Mouse (Mus musculus): ENCODE measurements around the gene Mipep. TPM values are rescaled to one million over a fixed set of nuclear protein-coding genes. Genes with fewer than 3 reads are reported as not detected.

The Mipep gene
- polyA plus RNA-seq, 1 experiment from 2014 or later = 26.3 TPM

GRCm38 (mm10) chr14:60848194-60848593 lies 63.8 kb downstream of the Mipep start:
- Histone ChIP-seq H3K27me3 (ENCODE audit: control insufficient read depth, insufficient read depth, low read length) (no peaks in the 10 kb centered on the region), H3K9ac (ENCODE audit: low read length) (no peak overlapping the region), H3K9me3 (ENCODE audit: control insufficient read depth, low read length) (no peaks in the 10 kb centered on the region), H3K4me2 (ENCODE audit: low read depth, low read length, severe bottlenecking) (no peak overlapping the region), H3K4me1 (replicated peaks; ENCODE audit: control insufficient read depth, insufficient read depth, low read length) (no peaks in the 10 kb centered on the region), H3K4me3 (ENCODE audit: low read depth, low read length) (no peak overlapping the region), H3K36me3 (ENCODE audit: control insufficient read depth, insufficient read depth, low read length) (no peaks in the 10 kb centered on the region; the same call in 1 of the 2 replicates), H3K27ac (ENCODE audit: low read depth, low read length) (no peak overlapping the region)
- no peak for DNase-seq (ENCODE audit: low spot score)
- 94% methylated on average over 5 of the region's 5 CpGs for WGBS
- ATAC-seq (replicated peaks; ENCODE audit: low FRiP score) = no peak

GRCm38 (mm10) chr14:60850101-60850500 lies 65.7 kb downstream of the Mipep start:
- no peak for DNase-seq (ENCODE audit: low spot score)
- H3K4me3 ChIP-seq (ENCODE audit: low read depth, low read length) = no peak overlapping the region
- H3K27me3 ChIP-seq (ENCODE audit: control insufficient read depth, insufficient read depth, low read length) = no peaks in the 10 kb centered on the region
- no peaks in the 10 kb centered on the region for H3K9me3 ChIP-seq (ENCODE audit: control insufficient read depth, low read length)
- no peaks in the 10 kb centered on the region for H3K4me1 ChIP-seq (replicated peaks; ENCODE audit: control insufficient read depth, insufficient read depth, low read length)
- no peak overlapping the region for H3K27ac ChIP-seq (ENCODE audit: low read depth, low read length)
- H3K4me2 ChIP-seq (ENCODE audit: low read depth, low read length, severe bottlenecking) = no peak overlapping the region
- no peaks in the 10 kb centered on the region; the same call in 1 of the 2 replicates for H3K36me3 ChIP-seq (ENCODE audit: control insufficient read depth, insufficient read depth, low read length)
- 92% methylated on average over 14 of the region's 14 CpGs for WGBS
- ATAC-seq (replicated peaks; ENCODE audit: low FRiP score) = no peak
- no peak overlapping the region for H3K9ac ChIP-seq (ENCODE audit: low read length)

- no peak for ATAC-seq (replicated peaks; ENCODE audit: low FRiP score)
- no peaks in the 10 kb centered on the region for H3K4me1 ChIP-seq (replicated peaks; ENCODE audit: control insufficient read depth, insufficient read depth, low read length)
- WGBS = 92% methylated on average over 5 of the region's 5 CpGs
- DNase-seq (ENCODE audit: low spot score) = no peak
- no peak overlapping the region for H3K4me3 ChIP-seq (ENCODE audit: low read depth, low read length)
- no peak overlapping the region for H3K9ac ChIP-seq (ENCODE audit: low read length)
- no peak overlapping the region for H3K4me2 ChIP-seq (ENCODE audit: low read depth, low read length, severe bottlenecking)
- no peaks in the 10 kb centered on the region for H3K27me3 ChIP-seq (ENCODE audit: control insufficient read depth, insufficient read depth, low read length)
- no peaks in the 10 kb centered on the region for H3K9me3 ChIP-seq (ENCODE audit: control insufficient read depth, low read length)
- no peak overlapping the region for H3K27ac ChIP-seq (ENCODE audit: low read depth, low read length)
- H3K36me3 ChIP-seq (ENCODE audit: control insufficient read depth, insufficient read depth, low read length) = no peaks in the 10 kb centered on the region; the same call in 1 of the 2 replicates
Measured at GRCm38 (mm10) chr14:60851632-60852031, 67.3 kb downstream of the Mipep start.

- Histone ChIP-seq H3K27ac (ENCODE audit: low read depth, low read length) (no peak overlapping the region), H3K4me1 (replicated peaks; ENCODE audit: control insufficient read depth, insufficient read depth, low read length) (0 out of 2 replicates have a peak, but pooled peaks cover 2% of the 10 kb centered on the region), H3K4me3 (ENCODE audit: low read depth, low read length) (no peak overlapping the region), H3K4me2 (ENCODE audit: low read depth, low read length, severe bottlenecking) (no peak overlapping the region), H3K36me3 (ENCODE audit: control insufficient read depth, insufficient read depth, low read length) (no peaks in the 10 kb centered on the region), H3K9me3 (ENCODE audit: control insufficient read depth, low read length) (no peaks in the 10 kb centered on the region), H3K27me3 (ENCODE audit: control insufficient read depth, insufficient read depth, low read length) (no peaks in the 10 kb centered on the region), H3K9ac (ENCODE audit: low read length) (no peak overlapping the region)
- no peak for DNase-seq (ENCODE audit: low spot score)
- ATAC-seq (replicated peaks; ENCODE audit: low FRiP score) = no peak
- 89% methylated on average over 7 of the region's 7 CpGs for WGBS
Measured at GRCm38 (mm10) chr14:60856199-60856912, 72.0 kb downstream of the Mipep start.

GRCm38 (mm10) chr14:60856913-60857300 lies 72.5 kb downstream of the Mipep start:
- Histone ChIP-seq H3K4me2 (ENCODE audit: low read depth, low read length, severe bottlenecking) (no peak overlapping the region), H3K36me3 (ENCODE audit: control insufficient read depth, insufficient read depth, low read length) (no peaks in the 10 kb centered on the region), H3K4me1 (replicated peaks; ENCODE audit: control insufficient read depth, insufficient read depth, low read length) (0 out of 2 replicates have a peak, but pooled peaks cover 2% of the 10 kb centered on the region), H3K27me3 (ENCODE audit: control insufficient read depth, insufficient read depth, low read length) (no peaks in the 10 kb centered on the region), H3K4me3 (ENCODE audit: low read depth, low read length) (no peak overlapping the region), H3K9me3 (ENCODE audit: control insufficient read depth, low read length) (no peaks in the 10 kb centered on the region), H3K9ac (ENCODE audit: low read length) (no peak overlapping the region), H3K27ac (ENCODE audit: low read depth, low read length) (no peak overlapping the region)
- ATAC-seq (replicated peaks; ENCODE audit: low FRiP score) (no peak), DNase-seq (ENCODE audit: low spot score) (no peak)
- whole genome bisulfite sequencing = 89% methylated on average over 7 of the region's 7 CpGs

- no peak overlapping the region for H3K27ac ChIP-seq (ENCODE audit: low read depth, low read length)
- H3K4me2 ChIP-seq (ENCODE audit: low read depth, low read length, severe bottlenecking) = no peak overlapping the region
- 90% methylated on average over 3 of the region's 3 CpGs for WGBS
- H3K4me1 ChIP-seq (replicated peaks; ENCODE audit: control insufficient read depth, insufficient read depth, low read length) = 0 out of 2 replicates have a peak, but pooled peaks cover 3% of the 10 kb centered on the region
- H3K4me3 ChIP-seq (ENCODE audit: low read depth, low read length) = no peak overlapping the region
- no peaks in the 10 kb centered on the region for H3K27me3 ChIP-seq (ENCODE audit: control insufficient read depth, insufficient read depth, low read length)
- no peaks in the 10 kb centered on the region for H3K9me3 ChIP-seq (ENCODE audit: control insufficient read depth, low read length)
- no peak overlapping the region for H3K9ac ChIP-seq (ENCODE audit: low read length)
- ATAC-seq (replicated peaks; ENCODE audit: low FRiP score) = no peak
- no peak for DNase-seq (ENCODE audit: low spot score)
- H3K36me3 ChIP-seq (ENCODE audit: control insufficient read depth, insufficient read depth, low read length) = no peaks in the 10 kb centered on the region
Measured at GRCm38 (mm10) chr14:60863396-60863795, 79.0 kb downstream of the Mipep start.

- WGBS = 84% methylated on average over 11 of the region's 11 CpGs
Measured at GRCm38 (mm10) chr14:60866399-60866798, 82.0 kb downstream of the Mipep start.

GRCm38 (mm10) chr14:60868325-60868724 lies 84.0 kb downstream of the Mipep start:
- Histone ChIP-seq H3K36me3 (ENCODE audit: control insufficient read depth, insufficient read depth, low read length) (no peaks in the 10 kb centered on the region), H3K9ac (ENCODE audit: low read length) (no peak overlapping the region), H3K4me1 (replicated peaks; ENCODE audit: control insufficient read depth, insufficient read depth, low read length) (0 out of 2 replicates have a peak, but pooled peaks cover 2% of the 10 kb centered on the region), H3K4me2 (ENCODE audit: low read depth, low read length, severe bottlenecking) (no peak overlapping the region), H3K4me3 (ENCODE audit: low read depth, low read length) (no peak overlapping the region), H3K9me3 (ENCODE audit: control insufficient read depth, low read length) (no peaks in the 10 kb centered on the region), H3K27me3 (ENCODE audit: control insufficient read depth, insufficient read depth, low read length) (no peaks in the 10 kb centered on the region), H3K27ac (ENCODE audit: low read depth, low read length) (no peak overlapping the region)
- no peak for ATAC-seq (replicated peaks; ENCODE audit: low FRiP score)
- no peak for DNase-seq (ENCODE audit: low spot score)
- 27% methylated on average over 9 of the region's 9 CpGs for WGBS

More at GRCm38 (mm10) chr14:60866399-60866798, 82.0 kb downstream of the Mipep start:
- ATAC-seq (replicated peaks; ENCODE audit: low FRiP score) = no peak
- Histone ChIP-seq H3K4me2 (ENCODE audit: low read depth, low read length, severe bottlenecking) (no peak overlapping the region), H3K4me1 (replicated peaks; ENCODE audit: control insufficient read depth, insufficient read depth, low read length) (0 out of 2 replicates have a peak, but pooled peaks cover 2% of the 10 kb centered on the region), H3K4me3 (ENCODE audit: low read depth, low read length) (no peak overlapping the region), H3K27ac (ENCODE audit: low read depth, low read length) (no peak overlapping the region), H3K36me3 (ENCODE audit: control insufficient read depth, insufficient read depth, low read length) (no peaks in the 10 kb centered on the region), H3K9ac (ENCODE audit: low read length) (no peak overlapping the region), H3K27me3 (ENCODE audit: control insufficient read depth, insufficient read depth, low read length) (no peaks in the 10 kb centered on the region), H3K9me3 (ENCODE audit: control insufficient read depth, low read length) (no peaks in the 10 kb centered on the region)
- no peak for DNase-seq (ENCODE audit: low spot score)

GRCm38 (mm10) chr14:60871831-60872230 lies 87.5 kb downstream of the Mipep start:
- ATAC-seq (replicated peaks; ENCODE audit: low FRiP score) (no peak), DNase-seq (ENCODE audit: low spot score) (no peak)
- H3K9me3 ChIP-seq (ENCODE audit: control insufficient read depth, low read length) = no peaks in the 10 kb centered on the region
- H3K27me3 ChIP-seq (ENCODE audit: control insufficient read depth, insufficient read depth, low read length) = no peaks in the 10 kb centered on the region
- no peaks in the 10 kb centered on the region for H3K36me3 ChIP-seq (ENCODE audit: control insufficient read depth, insufficient read depth, low read length)
- H3K27ac ChIP-seq (ENCODE audit: low read depth, low read length) = no peak overlapping the region
- H3K4me2 ChIP-seq (ENCODE audit: low read depth, low read length, severe bottlenecking) = no peak overlapping the region
- no peak overlapping the region for H3K9ac ChIP-seq (ENCODE audit: low read length)
- WGBS = 94% methylated on average over 8 of the region's 8 CpGs
- no peak overlapping the region for H3K4me3 ChIP-seq (ENCODE audit: low read depth, low read length)
- H3K4me1 ChIP-seq (replicated peaks; ENCODE audit: control insufficient read depth, insufficient read depth, low read length) = 0 out of 2 replicates have a peak, but pooled peaks cover 2% of the 10 kb centered on the region
